Mouse (Mus musculus): ENCODE measurements around the gene Cacna1s. TPM values are rescaled to one million over a fixed set of nuclear protein-coding genes. Genes with fewer than 3 reads are reported as not detected.

Cacna1s gene
- total RNA-seq (2014; rRNA removed; ENCODE audit: low replicate concordance) (13.8 TPM in 1 of 2 replicates, not detected in the other), polyA plus RNA-seq (2015; fragmentation: Nextera tagmentation; extraction: Ambion mirVana) (0.49 and 0.80 TPM in 2 replicates)

DNA sequence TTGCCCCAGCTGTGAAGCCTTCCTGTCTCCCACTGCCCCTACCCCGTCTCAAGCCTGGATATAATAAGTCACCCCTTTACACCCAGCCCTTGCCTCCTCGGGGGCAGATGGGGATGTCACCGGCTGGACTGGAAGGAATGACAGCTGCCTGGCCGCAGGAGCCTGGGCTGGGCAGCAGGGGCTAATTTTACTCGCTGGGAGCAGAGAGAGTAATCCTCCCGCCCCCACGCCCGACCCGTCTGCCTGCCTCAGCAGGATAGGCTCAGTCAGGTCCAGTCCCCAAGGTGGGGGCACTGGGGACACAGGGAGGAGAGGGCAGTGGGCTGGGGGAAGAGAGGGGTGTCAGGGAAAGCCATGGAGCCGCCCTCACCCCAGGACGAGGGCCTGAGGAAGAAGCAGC is at the start of gene Cacna1s:
Gene Cacna1s (plus strand): TSS at position 204 of the 400 bp plus-strand sequence.
- Histone ChIP-seq H3K4me1 (ENCODE audit: control insufficient read depth, insufficient read depth) (no peaks in the 10 kb centered on the region), H3K36me3 (replicated peaks; ENCODE audit: control insufficient read depth, insufficient read depth, low read length) (no peaks in the 10 kb centered on the region), H3K9ac (replicated peaks; ENCODE audit: low read depth, low read length) (no peak within 1 kb of the TSS), H3K4me2 (ENCODE audit: low read depth, low read length) (no peak within 1 kb of the TSS), H3K27me3 (ENCODE audit: control insufficient read depth, insufficient read depth, low read length) (peaks cover 51% of the 10 kb centered on the region), H3K9me3 (replicated peaks; ENCODE audit: control insufficient read depth, low read length) (no peaks in the 10 kb centered on the region), H3K4me3 (ENCODE audit: low read depth, low read length) (no peak within 1 kb of the TSS), H3K27ac (ENCODE audit: low read depth) (no peak within 1 kb of the TSS)
- ATAC-seq (ENCODE audit: insufficient read depth, low read depth) (no peak), DNase-seq (ENCODE audit: low spot score) (no peak)
- 44% methylated on average over 11 of the region's 11 CpGs for WGBS
- TF ChIP-seq CTCF (IDR thresholded peaks at IDR 0.05; ENCODE audit: low read depth) (no peak), EP300 (IDR thresholded peaks at IDR 0.05; ENCODE audit: low read depth) (no peak)

DNA sequence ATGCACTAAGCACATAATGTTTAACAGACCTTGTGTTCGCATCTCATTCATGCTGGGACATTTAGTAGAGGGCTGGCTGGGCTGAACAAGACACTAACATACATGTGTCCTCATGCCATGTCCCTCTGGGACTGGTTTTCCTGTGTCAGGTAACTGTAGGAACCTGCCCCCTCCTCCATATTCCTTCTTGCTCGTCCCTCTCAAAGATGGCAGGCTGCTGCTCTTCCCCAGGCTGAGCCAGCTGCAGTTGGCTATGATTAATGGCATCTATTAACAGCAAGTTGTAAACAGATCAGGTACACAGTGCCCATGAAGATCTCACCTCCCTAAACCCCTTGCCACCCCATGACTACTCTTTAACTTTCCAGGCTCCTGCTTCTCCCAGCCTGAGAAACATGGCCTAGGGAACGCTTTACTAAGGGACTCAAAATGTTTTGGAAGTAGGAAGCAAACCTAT is 46.2 kb upstream of the Cacna1s start, which contains the start of gene Igfn1:
Gene Igfn1 (minus strand): TSS at position 51 of the 457 bp plus-strand sequence.
- no peak for TF ChIP-seq CTCF (IDR thresholded peaks at IDR 0.05; ENCODE audit: low read depth)
- TF ChIP-seq EP300 (IDR thresholded peaks at IDR 0.05; ENCODE audit: low read depth): no peak
- Histone ChIP-seq H3K9me3 (replicated peaks; ENCODE audit: control insufficient read depth, low read length) (peaks cover 4% of the 10 kb centered on the region), H3K36me3 (replicated peaks; ENCODE audit: control insufficient read depth, insufficient read depth, low read length) (no peaks in the 10 kb centered on the region), H3K4me3 (ENCODE audit: low read depth, low read length) (peak within 1 kb of the TSS; percentile 52), H3K9ac (replicated peaks; ENCODE audit: low read depth, low read length) (no peak within 1 kb of the TSS), H3K27me3 (ENCODE audit: control insufficient read depth, insufficient read depth, low read length) (no peaks in the 10 kb centered on the region), H3K4me2 (ENCODE audit: low read depth, low read length) (peak within 1 kb of the TSS; percentile 76), H3K4me1 (ENCODE audit: control insufficient read depth, insufficient read depth) (0 out of 2 replicates have a peak, but pooled peaks cover 4% of the 10 kb centered on the region), H3K27ac (ENCODE audit: low read depth) (no peak within 1 kb of the TSS)
- ATAC-seq (ENCODE audit: insufficient read depth, low read depth) (no peak), DNase-seq (ENCODE audit: low spot score) (no peak)
- WGBS: 91% methylated on average over 3 of the region's 3 CpGs

DNA sequence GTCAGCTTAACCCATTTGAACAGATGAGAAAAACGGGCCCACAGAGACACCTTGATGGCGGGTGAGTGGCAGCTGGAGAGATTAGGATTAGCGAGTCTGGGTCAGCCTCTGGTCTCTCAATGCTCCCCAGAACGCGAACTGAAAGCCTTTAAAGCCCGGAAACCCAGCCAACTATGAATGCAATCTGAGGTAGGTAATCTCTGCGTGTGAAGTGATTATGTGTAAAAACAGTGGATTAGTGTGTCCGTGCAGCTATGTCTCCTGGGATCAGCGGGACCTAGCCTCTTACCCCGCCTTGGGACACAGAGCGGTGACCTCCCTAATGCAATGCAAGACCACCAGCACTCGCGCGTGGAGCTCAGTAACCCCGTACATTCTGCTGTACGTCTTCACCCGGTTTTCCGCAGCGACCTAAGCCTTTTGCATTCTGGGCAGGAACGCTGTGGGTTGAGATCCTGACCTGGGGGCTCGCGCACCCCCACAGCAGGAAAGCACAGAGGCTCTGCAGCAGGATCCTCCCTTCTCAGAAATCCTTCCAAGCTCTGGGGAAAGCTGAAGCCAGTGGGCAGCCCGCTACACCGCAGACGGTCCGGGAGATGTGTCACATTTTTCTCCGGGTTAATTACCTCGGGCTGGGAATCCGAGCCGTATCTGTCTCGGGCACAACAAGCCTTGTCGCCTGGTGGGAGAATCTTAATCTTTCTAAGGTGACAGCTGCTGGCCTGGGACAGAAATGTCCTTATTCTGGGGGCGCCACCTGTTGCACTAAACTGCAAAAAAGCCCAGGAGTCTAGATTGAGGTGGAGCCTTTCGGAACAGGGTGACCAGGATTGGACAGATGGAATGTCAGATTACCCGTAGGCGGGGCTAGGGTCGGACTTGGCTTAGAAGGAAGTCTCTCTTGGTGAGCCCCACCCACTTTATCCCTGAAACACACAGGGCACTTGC is 45.1 kb upstream of the Cacna1s start, which contains the start of gene Tmem9:
Gene Tmem9 (plus strand): TSS at position 940 of the 948 bp plus-strand sequence.
- no peak within 1 kb of the TSS; the same call in 1 of the 2 replicates for H3K9ac ChIP-seq (replicated peaks; ENCODE audit: low read depth, low read length)
- ATAC-seq (ENCODE audit: insufficient read depth, low read depth) (peak; percentile 81), DNase-seq (ENCODE audit: low spot score) (peak; percentile 33)
- H3K4me3 ChIP-seq (ENCODE audit: low read depth, low read length): peak within 1 kb of the TSS; percentile 52
- H3K27ac ChIP-seq (ENCODE audit: low read depth): no peak within 1 kb of the TSS
- H3K36me3 ChIP-seq (replicated peaks; ENCODE audit: control insufficient read depth, insufficient read depth, low read length): no peaks in the 10 kb centered on the region
- H3K27me3 ChIP-seq (ENCODE audit: control insufficient read depth, insufficient read depth, low read length): no peaks in the 10 kb centered on the region
- 4% methylated on average over 37 of the region's 37 CpGs for WGBS
- 0 out of 2 replicates have a peak, but pooled peaks cover 4% of the 10 kb centered on the region for H3K4me1 ChIP-seq (ENCODE audit: control insufficient read depth, insufficient read depth)
- no peak for TF ChIP-seq CTCF (IDR thresholded peaks at IDR 0.05; ENCODE audit: low read depth)
- no peak for TF ChIP-seq EP300 (IDR thresholded peaks at IDR 0.05; ENCODE audit: low read depth)
- H3K4me2 ChIP-seq (ENCODE audit: low read depth, low read length): peak within 1 kb of the TSS; percentile 76
- peaks cover 4% of the 10 kb centered on the region for H3K9me3 ChIP-seq (replicated peaks; ENCODE audit: control insufficient read depth, low read length)

DNA sequence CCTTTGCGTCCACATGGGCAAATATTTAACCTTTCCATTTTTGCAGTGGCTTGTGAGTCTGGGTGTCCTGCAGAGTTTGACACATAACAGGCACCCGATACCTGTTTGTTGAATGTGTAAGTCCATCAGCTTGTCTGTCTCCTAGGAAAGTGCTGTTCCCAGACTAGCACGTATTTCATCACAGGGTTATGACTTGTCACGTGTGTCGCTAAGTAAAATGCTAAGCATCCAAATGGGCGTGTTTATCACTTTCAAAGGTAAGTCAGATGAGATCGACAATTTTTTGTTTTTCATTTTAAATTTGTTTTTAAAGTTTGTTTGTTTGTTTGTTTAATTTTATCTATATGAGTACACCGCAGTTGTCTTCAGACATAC is 44.4 kb upstream of the Cacna1s start:
- Histone ChIP-seq H3K27ac (ENCODE audit: low read depth) (no peak overlapping the region), H3K4me2 (ENCODE audit: low read depth, low read length) (peak overlapping the region; percentile 76), H3K27me3 (ENCODE audit: control insufficient read depth, insufficient read depth, low read length) (no peaks in the 10 kb centered on the region), H3K9me3 (replicated peaks; ENCODE audit: control insufficient read depth, low read length) (peaks cover 4% of the 10 kb centered on the region), H3K36me3 (replicated peaks; ENCODE audit: control insufficient read depth, insufficient read depth, low read length) (no peaks in the 10 kb centered on the region), H3K4me1 (ENCODE audit: control insufficient read depth, insufficient read depth) (0 out of 2 replicates have a peak, but pooled peaks cover 4% of the 10 kb centered on the region), H3K9ac (replicated peaks; ENCODE audit: low read depth, low read length) (no peak overlapping the region), H3K4me3 (ENCODE audit: low read depth, low read length) (peak overlapping the region; percentile 52)
- WGBS: 14% methylated on average over 8 of the region's 8 CpGs
- ATAC-seq (ENCODE audit: insufficient read depth, low read depth) (peak; percentile 20; the same call in 1 of the 2 replicates), DNase-seq (ENCODE audit: low spot score) (peak; percentile 16)
- TF ChIP-seq EP300 (IDR thresholded peaks at IDR 0.05; ENCODE audit: low read depth) (no peak), CTCF (IDR thresholded peaks at IDR 0.05; ENCODE audit: low read depth) (no peak)

DNA sequence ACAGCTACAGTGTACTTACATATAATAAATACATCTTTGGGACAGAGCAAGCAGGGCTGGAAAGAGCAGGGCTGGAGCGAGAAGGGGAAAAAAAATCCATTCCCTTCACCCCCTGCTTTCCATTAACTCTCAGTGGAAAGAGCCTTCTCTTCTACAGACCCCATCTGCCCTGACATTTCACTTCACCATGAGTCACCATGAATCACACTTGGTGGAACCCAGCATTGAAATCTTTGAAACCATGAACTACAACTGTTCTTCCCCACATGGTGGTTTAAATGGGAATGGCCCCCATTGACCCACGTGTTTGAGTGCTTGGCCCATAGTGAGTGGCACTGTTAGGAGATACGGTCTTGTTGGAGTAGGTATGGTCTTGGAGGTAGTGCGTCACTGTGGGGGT is 42.3 kb upstream of the Cacna1s start:
- Histone ChIP-seq H3K27ac (ENCODE audit: low read depth) (no peak overlapping the region), H3K4me1 (ENCODE audit: control insufficient read depth, insufficient read depth) (0 out of 2 replicates have a peak, but pooled peaks cover 4% of the 10 kb centered on the region), H3K9ac (replicated peaks; ENCODE audit: low read depth, low read length) (no peak overlapping the region), H3K27me3 (ENCODE audit: control insufficient read depth, insufficient read depth, low read length) (no peaks in the 10 kb centered on the region), H3K9me3 (replicated peaks; ENCODE audit: control insufficient read depth, low read length) (peaks cover 4% of the 10 kb centered on the region), H3K4me2 (ENCODE audit: low read depth, low read length) (no peak overlapping the region), H3K4me3 (ENCODE audit: low read depth, low read length) (no peak overlapping the region), H3K36me3 (replicated peaks; ENCODE audit: control insufficient read depth, insufficient read depth, low read length) (no peaks in the 10 kb centered on the region)
- no peak for TF ChIP-seq EP300 (IDR thresholded peaks at IDR 0.05; ENCODE audit: low read depth)
- TF ChIP-seq CTCF (IDR thresholded peaks at IDR 0.05; ENCODE audit: low read depth): no peak
- no peak for ATAC-seq (ENCODE audit: insufficient read depth, low read depth)
- WGBS: 85% methylated on average over 4 of the region's 4 CpGs
- DNase-seq (ENCODE audit: low spot score): no peak
